Comparison of ENCODE assay signal across 21 mouse cellular contexts in genomic region chr12:57158266-57158665, GRCm38 (mm10). TPM values are rescaled to one million over a fixed set of nuclear protein-coding genes. Genes with fewer than 3 reads are reported as not detected.
A peak's percentile ranks its signal among the peaks of the same experiment; 100 is the strongest.
DNase-seq lines count a peak whose midpoint lies in the region; ATAC-seq and TF ChIP-seq lines count a peak whose summit lies in the region.
"Had no signal": no experiment of that assay in that cellular context is flagged by ENCODE, and none has a peak within 500 bp of the region (broad histone marks: within the 10 kb centered on the region; RNA-seq: fewer than 3 reads in every experiment).

No protein-coding gene starts in this region.

- no peak for TF ChIP-seq EP300 in CH12.LX (IDR thresholded peaks at IDR 0.05; ENCODE audit: low read length)

- no peak for ATAC-seq in megakaryocyte progenitor cell, adult 5-6 weeks (replicated peaks; ENCODE audit: poor library complexity)

- no peak overlapping the region for H3K4me2 ChIP-seq in CH12.LX (ENCODE audit: insufficient read depth, low read depth, poor library complexity, severe bottlenecking)
- H3K4me2 ChIP-seq: embryonic facial prominence, embryonic 13.5 days; hindbrain, embryonic 15.5 days; neural tube, embryonic 13.5 days had no signal

- in situ Hi-C loops in CH12.LX (cut with MboI; ENCODE audit: low pct_ligation_motif_present, low pct_unique_long_range_greater_than_20kb, low sequenced_read_pairs) = no loop called here

- H3K36me3 ChIP-seq in CH12.LX (replicated peaks in 1 of 2; ENCODE audit: control insufficient read depth in 1 of 2, insufficient read depth in 1 of 2, low read length in 1 of 2) = no peaks in the 10 kb centered on the region
- H3K36me3 ChIP-seq: embryonic facial prominence, embryonic 13.5 days; hindbrain, embryonic 15.5 days; neural tube, embryonic 13.5 days had no signal

- no peak overlapping the region for H3K27ac ChIP-seq in gastrocnemius, adult 2 months
- H3K27ac ChIP-seq in CH12.LX (ENCODE audit: insufficient read depth, low read depth) = no peak overlapping the region
- H3K27ac ChIP-seq: embryonic facial prominence, embryonic 13.5 days; hindbrain, embryonic 15.5 days; neural tube, embryonic 13.5 days had no signal

- no peaks in the 10 kb centered on the region for H3K9me3 ChIP-seq in CH12.LX (replicated peaks; ENCODE audit: low read length)
- H3K9me3 ChIP-seq: G1E; hindbrain, embryonic 15.5 days; neural tube, embryonic 13.5 days had no signal

- no peak for DNase-seq in gastrocnemius, adult 2 months
- no peak for DNase-seq in gastrocnemius, postnatal 14 days
- peak; percentile 12 for DNase-seq in left cerebral cortex, postnatal 14 days (ENCODE audit: low spot score in 2 of 2)
- no peak for DNase-seq in left cerebral cortex, adult 9 months (ENCODE audit: low spot score in 2 of 2)
- DNase-seq in CH12.LX (ENCODE audit: extremely low read depth) = peak; percentile 3
- peak; percentile 24 for DNase-seq in brain, adult 2 months (ENCODE audit: low read depth, low spot score)
- DNase-seq in adrenal gland, adult 2 months = no peak
- DNase-seq: adrenal gland, postnatal 25 days; cerebellum, adult 9-11 months; gastrocnemius, postnatal 10 days; heart, postnatal 14 days; kidney, adult 18-20 months; kidney, postnatal 36 days; left cerebral cortex, postnatal 4 days; spleen, adult 18-20 months had no signal

- H3K9ac ChIP-seq in CH12.LX (ENCODE audit: insufficient read depth, low read depth) = no peak overlapping the region
- H3K9ac ChIP-seq: embryonic facial prominence, embryonic 13.5 days; hindbrain, embryonic 15.5 days; neural tube, embryonic 13.5 days had no signal

- no peak for TF ChIP-seq POLR2A in CH12.LX (IDR thresholded peaks at IDR 0.05; ENCODE audit: low read depth, low read length)

- intact Hi-C loops in gastrocnemius, adult 2 months (cut with DNase I) = no loop called here
- intact Hi-C loops in gastrocnemius, postnatal 14 days (cut with DNase I; ENCODE audit: low total_unique reads) = no loop called here
- intact Hi-C loops in left cerebral cortex, postnatal 14 days (cut with DNase I) = no loop called here

- TF ChIP-seq RAD21 in CH12.LX (IDR thresholded peaks at IDR 0.05; ENCODE audit: low read depth, low read length) = peak; percentile 46

- TF ChIP-seq CTCF in gastrocnemius, adult 2 months (IDR thresholded peaks at IDR 0.05) = peak; percentile 32; the same call in 1 of the 2 replicates
- peak in 1 of 2 experiments; percentile 45; a peak in 2 of 4 replicates for TF ChIP-seq CTCF in CH12.LX (conservative IDR thresholded peaks at IDR 0.05 in 1 of 2, IDR thresholded peaks at IDR 0.05 in 1 of 2; ENCODE audit: low read depth in 2 of 2, low read length in 2 of 2)

- H3K4me1 ChIP-seq in CH12.LX (ENCODE audit: control insufficient read depth in 1 of 2, insufficient read depth in 2 of 2) = no peaks in the 10 kb centered on the region
- H3K4me1 ChIP-seq: embryonic facial prominence, embryonic 13.5 days; hindbrain, embryonic 15.5 days; megakaryocyte, embryonic 14.5 days; neural tube, embryonic 13.5 days had no signal

- no peaks in the 10 kb centered on the region for H3K79me2 ChIP-seq in CH12.LX (replicated peaks; ENCODE audit: control insufficient read depth, extremely low read depth, insufficient read depth, poor library complexity, severe bottlenecking)

- no peaks in the 10 kb centered on the region for H3K27me3 ChIP-seq in CH12.LX (replicated peaks)
- H3K27me3 ChIP-seq: hindbrain, embryonic 15.5 days; megakaryocyte, embryonic 14.5 days; neural tube, embryonic 13.5 days had no signal

- dilution Hi-C loops in CH12.LX (cut with MboI; ENCODE audit: extremely low pct_ligation_motif_present, extremely low pct_unique_long_range_greater_than_20kb, low sequenced_read_pairs) = no loop called here

- H3K4me3 ChIP-seq in gastrocnemius, adult 2 months = no peak overlapping the region
- no peak overlapping the region for H3K4me3 ChIP-seq in CH12.LX (replicated peaks in 1 of 3; ENCODE audit: low read depth in 2 of 3, low read length in 2 of 3, poor library complexity in 1 of 3)
- H3K4me3 ChIP-seq: embryonic facial prominence, embryonic 13.5 days; hindbrain, embryonic 15.5 days; megakaryocyte, embryonic 14.5 days; neural tube, embryonic 13.5 days had no signal

TF ChIP-seq in CH12.LX, 34 proteins besides CTCF, POLR2A, EP300 and RAD21:
- 0 out of 2 replicates have a peak, but pooled peaks have one; percentile 5 for TF ChIP-seq SMC3 (IDR thresholded peaks at IDR 0.05; ENCODE audit: low read depth, low read length)
- no peak for TF ChIP-seq MAX (IDR thresholded peaks at IDR 0.05; ENCODE audit: low read length)

RNA-seq across cellular contexts. Expression of gene Slc25a21, which starts 39.0 kb away (rescaled TPM):
- total RNA-seq in gastrocnemius, adult 2 months (2021) = under 1 TPM; 0.15 to 0.17 TPM
- under 1 TPM in 1 of 2 experiments, not detected in 1; 0.40 TPM for total RNA-seq in gastrocnemius, postnatal 14 days (2021)
- total RNA-seq in left cerebral cortex, postnatal 14 days (2021) = under 1 TPM; 0.53 to 0.66 TPM
- total RNA-seq in CH12.LX (2012; rRNA removed) (not detected in 2 replicates), CH12.LX (2014; rRNA removed) (not detected in 2 replicates)
- polyA plus RNA-seq in CH12.LX (2012; ENCODE audit: insufficient read length, low read depth) = not detected in 2 replicates
- 8.0 and 12.4 TPM in 2 replicates for total RNA-seq in megakaryocyte progenitor cell, adult 5-6 weeks (2015)
- 6.5 and 10.4 TPM in 2 replicates for total RNA-seq in megakaryocyte progenitor cell, adult 5-6 weeks (2017)
- total RNA-seq in adrenal gland, adult 2 months (2021) = under 1 TPM; 0.40 to 0.52 TPM
- polyA plus RNA-seq in adrenal gland, adult 2 months (2012; rRNA removed) = 0.04 and 0.07 TPM in 2 replicates

Comparison
In these comparisons a context has a peak if more than half of its experiments do, and no peak if none do; other contexts are left out.
1. DNase-seq: peak in left cerebral cortex, postnatal 14 days (2 of 2), CH12.LX (single experiment) and brain, adult 2 months (single experiment); none in gastrocnemius, adult 2 months (single experiment), gastrocnemius, postnatal 14 days (single experiment), left cerebral cortex, adult 9 months (0 of 2) and adrenal gland, adult 2 months (single experiment).
2. RNA of gene Slc25a21, which starts 39.0 kb away (total RNA-seq): 6.5 to 12.4 TPM in megakaryocyte progenitor cell, adult 5-6 weeks; 0.53 to 0.66 TPM in left cerebral cortex, postnatal 14 days, 0.40 to 0.52 TPM in adrenal gland, adult 2 months, 0.40 TPM in gastrocnemius, postnatal 14 days, 0.15 to 0.17 TPM in gastrocnemius, adult 2 months and not detected in CH12.LX; every median in the first group is over 4 times any median in the second.